ENCODE assay signal across 18 mouse cellular contexts in the genomic region with DNA sequence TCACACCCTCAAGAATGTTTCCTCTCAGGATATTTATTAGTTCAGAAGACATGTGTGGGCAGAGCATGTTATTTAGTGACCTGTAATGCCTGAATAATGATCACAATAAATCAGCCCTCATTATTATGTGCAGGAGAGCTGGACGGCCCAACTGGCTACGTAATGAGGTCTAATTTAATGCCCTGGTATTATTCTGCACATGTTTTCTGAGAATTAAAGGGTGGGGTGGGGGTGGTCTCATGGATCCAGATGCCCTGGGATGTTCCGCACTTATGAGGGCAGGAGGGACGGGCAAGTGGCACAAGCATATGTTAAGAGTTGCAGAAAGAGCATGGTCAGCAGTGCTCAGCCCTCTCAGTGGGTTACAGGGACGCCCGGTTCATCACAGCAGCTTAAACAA.
"Had no signal": no experiment of that assay in that cellular context is flagged by ENCODE, and none has a peak within 500 bp of the region (broad histone marks: within the 10 kb centered on the region; RNA-seq: fewer than 3 reads in every experiment).

No protein-coding gene starts in this region.

- ATAC-seq: intestine, postnatal 0 days; liver, postnatal 0 days had no signal

- H3K27me3 ChIP-seq: liver, embryonic 13.5 days; lung, embryonic 15.5 days; midbrain, embryonic 12.5 days; neural tube, embryonic 12.5 days; stomach, embryonic 15.5 days had no signal

- H3K4me2 ChIP-seq: liver, embryonic 13.5 days; lung, embryonic 15.5 days; midbrain, embryonic 12.5 days; neural tube, embryonic 12.5 days; stomach, embryonic 15.5 days had no signal

- H3K9ac ChIP-seq: liver, embryonic 13.5 days; liver, postnatal 0 days; lung, embryonic 15.5 days; midbrain, embryonic 12.5 days; neural tube, embryonic 12.5 days; stomach, embryonic 15.5 days had no signal

- H3K36me3 ChIP-seq: liver, embryonic 13.5 days; lung, embryonic 15.5 days; midbrain, embryonic 12.5 days; neural tube, embryonic 12.5 days; stomach, embryonic 15.5 days had no signal

- DNase-seq: kidney, adult 9 months; kidney, postnatal 10 days; left cerebral cortex, postnatal 4 days; liver; liver, embryonic 13.5 days; liver, postnatal 0 days; lung, postnatal 14 days; right cerebral cortex, postnatal 4 days; spleen, adult 18-20 months; thymus, postnatal 36 days had no signal

- H3K27ac ChIP-seq: layer of hippocampus, adult 2 months; liver, embryonic 13.5 days; lung, embryonic 15.5 days; macrophage; midbrain, embryonic 12.5 days; neural tube, embryonic 12.5 days; stomach, embryonic 15.5 days had no signal

- H3K9me3 ChIP-seq: liver, embryonic 13.5 days; lung, embryonic 15.5 days; megakaryocyte, embryonic 14.5 days; midbrain, embryonic 12.5 days; neural tube, embryonic 12.5 days; stomach, embryonic 15.5 days had no signal

- H3K4me3 ChIP-seq: layer of hippocampus, adult 2 months; liver, embryonic 13.5 days; lung, embryonic 15.5 days; megakaryocyte, embryonic 14.5 days; midbrain, embryonic 12.5 days; neural tube, embryonic 12.5 days; stomach, embryonic 15.5 days had no signal

- H3K4me1 ChIP-seq: liver, embryonic 13.5 days; lung, embryonic 15.5 days; megakaryocyte, embryonic 14.5 days; stomach, embryonic 15.5 days had no signal
